Mouse (Mus musculus): ENCODE data around the gene Gm10295.

Gene Gm10295

GRCm38 (mm10) chr7:71355596-71355995 is 4.3 kb upstream of the Gm10295 start:
- no peak for DNase-seq (ENCODE audit: low spot score)

- no peak for DNase-seq (ENCODE audit: low spot score)
Observed at GRCm38 (mm10) chr7:71348922-71349321, 2.4 kb downstream of the Gm10295 start.

- no peak for DNase-seq (ENCODE audit: low spot score)
Observed at GRCm38 (mm10) chr7:71324919-71325583, 26.2 kb downstream of the Gm10295 start.

GRCm38 (mm10) chr7:71313148-71313765 is 38.0 kb downstream of the Gm10295 start:
- no peak for DNase-seq (ENCODE audit: low spot score)

- no peak for DNase-seq (ENCODE audit: low spot score)
Observed at GRCm38 (mm10) chr7:71312375-71312774, 38.9 kb downstream of the Gm10295 start.

GRCm38 (mm10) chr7:71311411-71311810 is 39.9 kb downstream of the Gm10295 start:
- DNase-seq (ENCODE audit: low spot score), result no peak

GRCm38 (mm10) chr7:71308051-71308450 is 43.2 kb downstream of the Gm10295 start:
- DNase-seq (ENCODE audit: low spot score), result no peak

- DNase-seq (ENCODE audit: low spot score), result no peak
Observed at GRCm38 (mm10) chr7:71302714-71303113, 48.6 kb downstream of the Gm10295 start.

Measured in spleen, adult 12 weeks (tissue).